Mouse (Mus musculus) kidney, embryonic 16.5 days (tissue): Measurements from ENCODE around the gene Tap2. TPM values are rescaled to one million over a fixed set of nuclear protein-coding genes. Genes with fewer than 3 reads are reported as not detected.

Source experiments
- ATAC-seq: fragments of 200-750 bp; cut with Nextera tagmentation; 2 replicates; pipeline ENCODE4 v1.8.0; 2017; ENCODE audit warnings: moderate TSS enrichment; ENCODE audit not compliant: low FRiP score, low TSS enrichment
- H3K27ac ChIP-seq: fragments of 300-500 bp; sonication (generic); 2 replicates; pipeline ENCODE4 v1.5.1; 2014; ENCODE audit warnings: low read length
- H3K27me3 ChIP-seq: fragments of 300-500 bp; sonication (generic); 2 replicates; pipeline ENCODE4 v1.6.1; 2014; ENCODE audit warnings: low read length, control low read depth, mixed read lengths; ENCODE audit not compliant: insufficient read depth
- H3K36me3 ChIP-seq: fragments of 300-500 bp; sonication (generic); 2 replicates; pipeline ENCODE4 v1.6.1; 2014; ENCODE audit warnings: low read length, control low read depth, mixed read lengths; ENCODE audit not compliant: insufficient read depth
- H3K4me1 ChIP-seq: fragments of 300-500 bp; sonication (generic); 2 replicates; pipeline ENCODE4 v1.6.1; 2014; ENCODE audit warnings: low read length, control low read depth, mixed read lengths; ENCODE audit not compliant: insufficient read depth
- H3K4me2 ChIP-seq: fragments of 300-500 bp; sonication (generic); replicated peaks from 2 replicates; pipeline ENCODE4 v1.6.1; 2014; ENCODE audit warnings: low read depth, low read length
- H3K4me3 ChIP-seq: fragments of 300-500 bp; sonication (generic); 2 replicates; pipeline ENCODE4 v1.5.1; 2014; ENCODE audit warnings: mild to moderate bottlenecking, low read length
- H3K9ac ChIP-seq: fragments of 300-500 bp; sonication (generic); replicated peaks from 2 replicates; pipeline ENCODE4 v1.6.1; 2014; ENCODE audit warnings: low read length
- H3K9me3 ChIP-seq: fragments of 300-500 bp; sonication (generic); 2 replicates; pipeline ENCODE4 v1.6.1; 2016; ENCODE audit warnings: low read length, control low read depth
- WGBS: fragments of 180-500 bp; shearing (Covaris S2); extraction: QIAGEN DNeasy Blood & Tissue Kit; methylation state at CpG from one replicate; pipeline ENCODE4 v1.1.7; 2014; 5-methylcytosine and 5-hydroxymethylcytosine counted together
- polyA plus RNA-seq: library from polyadenylated mRNA; unstranded; fragments of >200 nt; fragmentation: Nextera tagmentation; extraction: Ambion mirVana; gene quantifications from 2 replicates; pipeline ENCODE4 v1.2.1, GENCODE M21; 2015

The Tap2 gene
- polyA plus RNA-seq, 1 experiment from 2014 or later = 5.8 TPM

DNA sequence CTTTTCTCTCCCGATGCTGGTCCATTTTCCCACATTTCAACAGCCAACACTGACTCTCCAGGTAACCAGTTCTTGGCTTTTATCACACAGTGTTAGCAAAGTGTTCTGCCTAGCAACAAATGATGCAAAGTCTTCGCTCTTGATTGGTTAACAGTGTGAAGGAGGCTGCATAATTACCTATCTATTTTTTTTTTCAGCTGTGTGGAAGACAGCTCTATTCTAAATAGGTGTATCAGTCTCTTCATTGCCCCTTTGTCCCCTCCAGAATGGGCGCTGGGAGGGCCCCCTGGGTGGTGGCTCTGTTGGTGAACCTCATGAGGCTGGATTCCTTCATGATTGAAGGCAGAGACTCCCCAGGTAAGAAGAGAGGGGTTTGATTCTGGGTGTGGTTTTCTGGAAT lies 35.4 kb downstream of the Tap2 start, which contains the start of gene H2-Ob:
TSS of gene H2-Ob (plus strand) at position 198 of the 400 bp plus-strand sequence.
- Histone ChIP-seq H3K27me3 (no peaks in the 10 kb centered on the region), H3K4me2 (no peak within 1 kb of the TSS), H3K36me3 (no peaks in the 10 kb centered on the region), H3K4me1 (no peaks in the 10 kb centered on the region), H3K4me3 (no peak within 1 kb of the TSS), H3K27ac (peak within 1 kb of the TSS; percentile 35; the same call in 1 of the 2 replicates), H3K9ac (no peak within 1 kb of the TSS), H3K9me3 (0 out of 2 replicates have a peak, but pooled peaks cover 4% of the 10 kb centered on the region)
- WGBS = 62% methylated on average over 3 of the region's 3 CpGs
- ATAC-seq = no peak

- no peaks in the 10 kb centered on the region for H3K4me1 ChIP-seq
- 48% methylated on average over 10 of the region's 10 CpGs for WGBS
- H3K4me2 ChIP-seq = no peak overlapping the region
- H3K27ac ChIP-seq = peak overlapping the region; percentile 35; the same call in 1 of the 2 replicates
- no peak for ATAC-seq
- no peaks in the 10 kb centered on the region for H3K27me3 ChIP-seq
- 0 out of 2 replicates have a peak, but pooled peaks cover 4% of the 10 kb centered on the region for H3K9me3 ChIP-seq
- H3K4me3 ChIP-seq = no peak overlapping the region
- H3K9ac ChIP-seq = no peak overlapping the region
- no peaks in the 10 kb centered on the region for H3K36me3 ChIP-seq
Observed at GRCm38 (mm10) chr17:34239601-34240041, 36.3 kb downstream of the Tap2 start.

DNA sequence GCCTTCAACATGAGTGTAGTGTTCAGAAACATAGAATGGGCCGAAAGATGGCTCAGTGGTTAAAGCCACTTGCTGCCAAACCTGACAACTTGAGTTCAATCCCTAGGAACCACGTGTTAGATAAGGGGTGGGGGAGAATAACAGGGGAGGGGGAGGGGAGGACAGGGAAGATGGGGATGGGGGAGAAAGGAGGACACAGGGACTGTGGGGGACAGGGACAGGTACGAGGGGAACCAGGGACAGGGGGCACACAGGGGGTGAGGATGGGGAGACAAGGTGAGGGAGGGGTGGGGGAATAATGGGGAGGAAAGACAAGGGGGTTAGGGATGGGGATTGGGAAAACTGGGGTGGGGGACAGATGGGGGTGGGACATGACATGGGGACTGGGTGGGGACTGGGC lies 37.0 kb downstream of the Tap2 start:
- 66% methylated on average over 3 of the region's 3 CpGs for WGBS
- Histone ChIP-seq H3K9me3 (0 out of 2 replicates have a peak, but pooled peaks cover 4% of the 10 kb centered on the region), H3K4me3 (no peak overlapping the region), H3K36me3 (no peaks in the 10 kb centered on the region), H3K27me3 (no peaks in the 10 kb centered on the region), H3K9ac (no peak overlapping the region), H3K27ac (no peak overlapping the region), H3K4me2 (no peak overlapping the region), H3K4me1 (no peaks in the 10 kb centered on the region)
- ATAC-seq = no peak

DNA sequence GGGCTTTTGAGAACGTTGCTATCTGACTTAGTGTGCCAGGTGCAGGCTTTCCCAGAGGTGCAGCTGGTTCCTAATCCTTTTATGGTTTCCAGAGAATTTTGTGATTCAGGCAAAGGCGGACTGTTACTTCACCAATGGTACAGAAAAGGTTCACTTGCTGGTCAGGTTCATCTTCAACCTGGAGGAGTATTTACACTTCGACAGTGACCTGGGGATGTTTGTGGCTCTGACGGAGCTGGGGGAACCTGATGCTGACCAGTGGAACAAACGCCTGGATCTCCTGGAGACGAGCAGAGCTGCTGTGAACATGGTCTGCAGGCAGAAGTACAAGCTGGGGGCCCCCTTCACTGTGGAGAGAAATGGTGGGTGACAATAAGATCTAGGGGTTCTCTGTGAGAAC lies 37.6 kb downstream of the Tap2 start:
- no peak for ATAC-seq
- no peaks in the 10 kb centered on the region for H3K4me1 ChIP-seq
- no peaks in the 10 kb centered on the region for H3K36me3 ChIP-seq
- H3K4me3 ChIP-seq = no peak overlapping the region
- 75% methylated on average over 6 of the region's 6 CpGs for WGBS
- H3K9ac ChIP-seq = no peak overlapping the region
- no peak overlapping the region for H3K27ac ChIP-seq
- no peak overlapping the region for H3K4me2 ChIP-seq
- H3K9me3 ChIP-seq = 0 out of 2 replicates have a peak, but pooled peaks cover 4% of the 10 kb centered on the region
- H3K27me3 ChIP-seq = no peaks in the 10 kb centered on the region

- H3K9ac ChIP-seq = no peak overlapping the region
- no peak for ATAC-seq
- no peak overlapping the region for H3K4me2 ChIP-seq
- H3K27ac ChIP-seq = no peak overlapping the region
- no peak overlapping the region for H3K4me3 ChIP-seq
- 82% methylated on average over 4 of the region's 4 CpGs for WGBS
- no peaks in the 10 kb centered on the region for H3K27me3 ChIP-seq
- no peaks in the 10 kb centered on the region for H3K36me3 ChIP-seq
- no peaks in the 10 kb centered on the region for H3K4me1 ChIP-seq
- H3K9me3 ChIP-seq = 0 out of 2 replicates have a peak, but pooled peaks cover 4% of the 10 kb centered on the region
Observed at GRCm38 (mm10) chr17:34244656-34245055, 41.3 kb downstream of the Tap2 start.

DNA sequence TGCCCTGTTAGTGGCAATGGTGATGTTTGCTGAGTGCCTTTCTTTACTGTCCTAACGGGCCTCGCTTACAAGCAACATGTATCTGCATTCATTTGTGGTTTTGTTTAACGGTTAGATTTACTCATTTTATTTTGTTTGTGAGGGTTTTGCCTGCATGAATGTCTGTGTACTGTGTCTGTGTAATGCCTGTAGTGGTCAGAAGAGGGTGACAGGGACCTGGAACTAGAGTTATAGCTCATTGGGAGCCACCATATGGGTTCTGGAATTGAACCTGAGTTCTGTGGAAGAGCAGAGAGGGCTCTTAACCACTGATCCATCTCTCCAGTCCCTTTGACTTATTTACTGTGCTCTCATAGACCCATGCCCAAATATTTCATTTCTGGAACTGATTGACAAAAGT lies 43.7 kb downstream of the Tap2 start:
- Histone ChIP-seq H3K4me1 (no peaks in the 10 kb centered on the region; the same call in 1 of the 2 replicates), H3K27ac (no peak overlapping the region), H3K9ac (no peak overlapping the region), H3K4me3 (no peak overlapping the region), H3K9me3 (no peaks in the 10 kb centered on the region), H3K36me3 (no peaks in the 10 kb centered on the region), H3K4me2 (no peak overlapping the region), H3K27me3 (no peaks in the 10 kb centered on the region)
- WGBS = 91% methylated on average over 3 of the region's 3 CpGs
- no peak for ATAC-seq

- Histone ChIP-seq H3K9ac (no peak overlapping the region), H3K4me3 (no peak overlapping the region), H3K4me1 (no peaks in the 10 kb centered on the region; the same call in 1 of the 2 replicates), H3K27ac (no peak overlapping the region), H3K4me2 (no peak overlapping the region), H3K36me3 (no peaks in the 10 kb centered on the region), H3K9me3 (no peaks in the 10 kb centered on the region), H3K27me3 (no peaks in the 10 kb centered on the region)
- ATAC-seq = no peak
- WGBS = 64% methylated on average over 2 of the region's 2 CpGs
Observed at GRCm38 (mm10) chr17:34248764-34249163, 45.4 kb downstream of the Tap2 start.

- no peak overlapping the region for H3K27ac ChIP-seq
- H3K9ac ChIP-seq = no peak overlapping the region
- no peaks in the 10 kb centered on the region for H3K36me3 ChIP-seq
- H3K9me3 ChIP-seq = no peaks in the 10 kb centered on the region
- H3K4me2 ChIP-seq = no peak overlapping the region
- H3K4me1 ChIP-seq = no peaks in the 10 kb centered on the region; the same call in 1 of the 2 replicates
- WGBS = 45% methylated on average over 3 of the region's 3 CpGs
- no peak overlapping the region for H3K4me3 ChIP-seq
- no peak for ATAC-seq
- no peaks in the 10 kb centered on the region for H3K27me3 ChIP-seq
Observed at GRCm38 (mm10) chr17:34249361-34249760, 46.0 kb downstream of the Tap2 start.

DNA sequence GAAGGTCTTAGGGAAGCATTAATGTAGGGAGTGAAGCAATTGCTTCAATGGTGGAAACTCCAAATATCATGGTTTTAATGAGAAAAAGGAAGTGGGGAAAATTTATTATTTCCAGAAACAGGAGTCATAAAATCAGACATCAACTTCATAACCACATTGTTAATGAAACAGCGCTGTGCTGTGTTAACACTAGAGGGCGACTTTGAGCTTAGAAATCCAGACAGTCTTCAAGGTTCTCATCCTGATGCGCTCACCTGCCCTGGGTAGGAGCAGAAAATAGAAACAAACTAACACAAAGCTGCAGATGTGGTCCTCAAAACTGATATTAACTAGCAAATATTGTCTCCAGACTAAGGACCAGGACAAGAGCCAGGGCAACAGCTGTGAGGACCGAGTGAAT lies 46.6 kb downstream of the Tap2 start:
- no peaks in the 10 kb centered on the region; the same call in 1 of the 2 replicates for H3K4me1 ChIP-seq
- no peak for ATAC-seq
- H3K9me3 ChIP-seq = no peaks in the 10 kb centered on the region
- no peaks in the 10 kb centered on the region for H3K27me3 ChIP-seq
- H3K4me2 ChIP-seq = no peak overlapping the region
- H3K4me3 ChIP-seq = no peak overlapping the region
- H3K27ac ChIP-seq = no peak overlapping the region
- no peaks in the 10 kb centered on the region for H3K36me3 ChIP-seq
- 18% methylated on average over 4 of the region's 4 CpGs for WGBS
- H3K9ac ChIP-seq = no peak overlapping the region

- Histone ChIP-seq H3K9me3 (no peaks in the 10 kb centered on the region), H3K4me3 (no peak overlapping the region), H3K36me3 (no peaks in the 10 kb centered on the region), H3K4me2 (no peak overlapping the region), H3K4me1 (no peaks in the 10 kb centered on the region; the same call in 1 of the 2 replicates), H3K27ac (no peak overlapping the region), H3K9ac (no peak overlapping the region), H3K27me3 (no peaks in the 10 kb centered on the region)
- WGBS = 33% methylated on average over 4 of the region's 4 CpGs
- ATAC-seq = peak; percentile 90
Observed at GRCm38 (mm10) chr17:34251666-34252065, 48.3 kb downstream of the Tap2 start.
